Mouse (Mus musculus) hindbrain, embryonic 12.5 days (tissue): ENCODE measurements around the gene Fgb. TPM values are rescaled to one million over a fixed set of nuclear protein-coding genes. Genes with fewer than 3 reads are reported as not detected.

Source experiments
- ATAC-seq: fragments of 200-750 bp; cut with Nextera tagmentation; 2 replicates; pipeline ENCODE4 v1.8.0; 2017; ENCODE audit warnings: moderate TSS enrichment; ENCODE audit not compliant: low FRiP score
- H3K27ac ChIP-seq: fragments of 300-500 bp; sonication (generic); 2 replicates; pipeline ENCODE4 v1.5.1; 2016; ENCODE audit warnings: mild to moderate bottlenecking
- H3K27me3 ChIP-seq: fragments of 300-500 bp; sonication (generic); 2 replicates; pipeline ENCODE4 v1.6.1; 2016; ENCODE audit warnings: mild to moderate bottlenecking
- H3K36me3 ChIP-seq: fragments of 300-500 bp; sonication (generic); 2 replicates; pipeline ENCODE4 v1.6.1; 2016; ENCODE audit warnings: mild to moderate bottlenecking
- H3K4me1 ChIP-seq: fragments of 300-500 bp; sonication (generic); 2 replicates; pipeline ENCODE4 v1.6.1; 2016
- H3K4me2 ChIP-seq: fragments of 300-500 bp; sonication (generic); replicated peaks from 2 replicates; pipeline ENCODE4 v1.6.1; 2016; ENCODE audit warnings: mild to moderate bottlenecking
- H3K4me3 ChIP-seq: fragments of 300-500 bp; sonication (generic); 2 replicates; pipeline ENCODE4 v1.5.1; 2016; ENCODE audit warnings: mild to moderate bottlenecking
- H3K9ac ChIP-seq: fragments of 300-500 bp; sonication (generic); 2 replicates; pipeline ENCODE4 v1.6.1; 2016; ENCODE audit warnings: mild to moderate bottlenecking, moderate library complexity
- H3K9me3 ChIP-seq: fragments of 300-500 bp; sonication (generic); replicated peaks from 2 replicates; pipeline ENCODE4 v1.6.1; 2016; ENCODE audit warnings: mild to moderate bottlenecking
- WGBS: fragments of 180-500 bp; shearing (Covaris S2); methylation state at CpG from one replicate; pipeline ENCODE4 v1.1.7; 2016; 5-methylcytosine and 5-hydroxymethylcytosine counted together
- polyA plus RNA-seq: library from polyadenylated mRNA; unstranded; fragments of >200 nt; fragmentation: Nextera tagmentation; extraction: Ambion mirVana; gene quantifications from 2 replicates; pipeline ENCODE4 v1.2.1, GENCODE M21; 2016

The Fgb gene
- polyA plus RNA-seq = not detected in 2 replicates

DNA sequence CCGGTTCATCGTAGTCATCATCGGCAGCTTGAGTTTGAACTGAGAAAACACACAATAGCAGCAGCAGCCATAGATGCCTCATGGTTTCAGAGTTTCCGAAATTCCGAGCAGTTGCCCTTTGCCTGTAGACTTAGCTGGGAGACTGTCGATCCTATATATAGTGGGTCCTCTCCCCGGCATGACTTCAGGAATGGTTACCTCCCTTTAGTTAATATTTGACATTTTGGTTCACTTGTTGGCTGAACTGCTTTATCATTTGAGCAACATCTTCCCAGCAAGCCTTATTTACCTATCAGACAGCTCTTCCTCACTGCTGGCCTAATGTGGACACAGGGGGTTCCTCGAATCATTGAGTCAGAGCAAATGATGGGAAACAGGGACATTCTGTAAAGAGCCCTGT, at the start of gene Fgb:
Fgb (minus strand) TSS at position 184 of the 400 bp plus-strand sequence.
- ATAC-seq = no peak
- no peak within 1 kb of the TSS for H3K27ac ChIP-seq
- WGBS = 79% methylated on average over 8 of the region's 8 CpGs

DNA sequence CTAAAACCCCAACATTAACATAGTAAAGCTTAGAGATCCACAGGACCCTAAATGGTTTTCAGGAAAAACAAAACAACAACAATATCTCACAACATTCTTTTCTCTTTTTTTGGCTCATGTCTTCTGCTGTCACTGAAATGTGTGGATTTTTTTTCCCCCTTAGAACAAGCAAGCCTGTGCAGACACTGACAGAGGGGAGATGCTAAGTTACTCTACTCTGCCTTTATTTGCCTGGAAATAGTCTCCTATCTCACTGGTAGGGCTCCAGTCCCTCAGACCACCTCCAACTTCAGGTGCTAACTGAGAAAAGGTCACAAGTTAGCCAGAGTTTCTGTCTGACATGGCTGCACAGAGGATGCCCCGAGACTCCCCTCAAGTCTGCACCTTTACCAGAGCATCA, 49.5 kb upstream of the Fgb start:
- WGBS = 65% methylated on average over 1 of the region's 1 CpGs
- H3K4me2 ChIP-seq = peak overlapping the region; percentile 53
- peak; percentile 47 for ATAC-seq

More for the DNA sequence above, at the start of gene Fgb:
- no peak within 1 kb of the TSS for H3K4me3 ChIP-seq
- H3K27me3 ChIP-seq = no peaks in the 10 kb centered on the region
- no peaks in the 10 kb centered on the region for H3K4me1 ChIP-seq
- H3K9ac ChIP-seq = no peak within 1 kb of the TSS
- no peak within 1 kb of the TSS for H3K4me2 ChIP-seq
- no peaks in the 10 kb centered on the region for H3K9me3 ChIP-seq
- H3K36me3 ChIP-seq = no peaks in the 10 kb centered on the region

DNA sequence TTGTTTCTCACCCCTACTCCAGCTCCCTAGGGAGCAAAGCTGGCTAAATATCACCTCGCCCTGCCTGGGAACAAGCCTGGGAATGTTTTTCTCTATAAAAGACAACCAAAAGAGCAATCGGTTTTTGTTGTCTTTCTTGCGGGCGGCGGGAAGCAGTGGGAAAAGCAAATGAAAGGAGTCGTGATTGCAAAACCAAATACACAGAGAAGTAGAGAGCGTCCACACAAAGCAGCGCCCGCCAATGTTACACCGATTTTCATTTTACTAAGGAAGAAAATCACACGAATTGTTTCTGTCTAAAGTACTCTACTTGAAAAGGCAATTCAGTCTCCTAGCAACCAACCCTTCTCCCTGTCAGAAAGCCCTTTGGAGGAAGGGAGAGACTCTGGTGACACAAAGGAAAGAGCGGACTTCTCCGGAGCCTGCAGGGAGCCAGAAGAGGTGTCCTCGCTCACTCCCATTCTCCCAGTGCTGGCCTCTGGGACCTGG, 48.9 kb upstream of the Fgb start:
- Histone ChIP-seq H3K4me1 (peaks cover 24% of the 10 kb centered on the region), H3K4me2 (peak overlapping the region; percentile 53), H3K4me3 (peak overlapping the region; percentile 21), H3K27ac (peak overlapping the region; percentile 72), H3K27me3 (0 out of 2 replicates have a peak, but pooled peaks cover 2% of the 10 kb centered on the region), H3K36me3 (no peaks in the 10 kb centered on the region), H3K9me3 (no peaks in the 10 kb centered on the region), H3K9ac (0 out of 2 replicates have a peak overlapping the region, but pooled peaks have one; percentile 32)
- 4% methylated on average over 14 of the region's 14 CpGs for WGBS
- ATAC-seq = peak; percentile 92

More for the DNA sequence above, 49.5 kb upstream of the Fgb start:
- 0 out of 2 replicates have a peak, but pooled peaks cover 2% of the 10 kb centered on the region for H3K27me3 ChIP-seq
- H3K27ac ChIP-seq = peak overlapping the region; percentile 72
- no peaks in the 10 kb centered on the region for H3K36me3 ChIP-seq
- H3K4me3 ChIP-seq = peak overlapping the region; percentile 21; the same call in 1 of the 2 replicates
- 0 out of 2 replicates have a peak overlapping the region, but pooled peaks have one; percentile 32 for H3K9ac ChIP-seq
- no peaks in the 10 kb centered on the region for H3K9me3 ChIP-seq
- H3K4me1 ChIP-seq = peaks cover 24% of the 10 kb centered on the region

DNA sequence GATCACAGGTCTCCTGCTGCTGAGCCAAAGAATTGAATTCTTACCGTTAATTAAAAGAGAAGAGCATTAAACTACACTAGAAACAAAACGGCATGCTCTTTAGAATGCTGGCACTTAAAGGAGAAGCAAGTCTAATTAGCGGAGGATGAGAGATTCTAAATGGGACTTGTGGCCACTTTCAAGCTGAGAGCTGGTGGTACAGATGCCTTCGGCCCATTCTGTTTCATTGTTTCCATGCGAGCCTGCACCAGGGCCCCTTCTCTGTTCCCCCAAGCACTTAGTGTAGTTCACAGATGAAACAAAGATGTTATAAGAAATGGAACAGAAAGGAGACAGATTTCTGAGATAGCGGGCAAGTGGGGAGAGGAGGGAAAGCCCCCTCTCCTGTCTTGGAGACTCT, 47.9 kb upstream of the Fgb start:
- Histone ChIP-seq H3K4me2 (no peak overlapping the region), H3K9me3 (no peaks in the 10 kb centered on the region), H3K4me1 (peaks cover 24% of the 10 kb centered on the region), H3K27ac (no peak overlapping the region), H3K27me3 (0 out of 2 replicates have a peak, but pooled peaks cover 2% of the 10 kb centered on the region), H3K36me3 (no peaks in the 10 kb centered on the region), H3K9ac (no peak overlapping the region), H3K4me3 (no peak overlapping the region)
- no peak for ATAC-seq
- WGBS = 39% methylated on average over 6 of the region's 6 CpGs

DNA sequence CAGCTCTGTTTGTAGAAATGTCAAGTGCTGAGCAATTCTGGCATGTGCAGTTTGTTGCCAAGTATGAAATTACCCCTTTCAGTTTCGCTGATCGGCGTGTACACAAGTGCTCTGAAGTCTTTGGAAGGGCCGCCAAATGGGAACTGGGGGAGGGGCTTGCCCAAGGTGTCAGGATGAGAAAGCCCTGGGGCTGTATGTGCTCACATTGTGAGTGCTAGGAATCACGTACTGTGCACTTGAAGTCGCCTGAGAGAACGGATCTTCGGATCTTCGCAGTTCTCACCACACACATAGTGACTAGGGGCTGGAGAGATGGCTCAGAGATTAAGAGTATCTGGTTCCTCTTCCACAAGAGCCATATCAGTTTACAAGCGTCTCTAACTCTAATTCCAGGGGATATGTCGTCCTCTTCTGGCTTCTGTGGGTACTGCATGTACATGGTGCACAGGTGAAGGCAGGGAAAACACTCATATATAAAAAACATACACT, 30.9 kb upstream of the Fgb start:
- Histone ChIP-seq H3K4me3 (peak overlapping the region; percentile 11; the same call in 1 of the 2 replicates), H3K4me2 (peak overlapping the region; percentile 48), H3K4me1 (peaks cover 10% of the 10 kb centered on the region), H3K27me3 (no peaks in the 10 kb centered on the region), H3K27ac (no peak overlapping the region), H3K36me3 (no peaks in the 10 kb centered on the region), H3K9ac (no peak overlapping the region), H3K9me3 (no peaks in the 10 kb centered on the region)
- ATAC-seq = peak; percentile 63
- WGBS = 4% methylated on average over 11 of the region's 11 CpGs

DNA sequence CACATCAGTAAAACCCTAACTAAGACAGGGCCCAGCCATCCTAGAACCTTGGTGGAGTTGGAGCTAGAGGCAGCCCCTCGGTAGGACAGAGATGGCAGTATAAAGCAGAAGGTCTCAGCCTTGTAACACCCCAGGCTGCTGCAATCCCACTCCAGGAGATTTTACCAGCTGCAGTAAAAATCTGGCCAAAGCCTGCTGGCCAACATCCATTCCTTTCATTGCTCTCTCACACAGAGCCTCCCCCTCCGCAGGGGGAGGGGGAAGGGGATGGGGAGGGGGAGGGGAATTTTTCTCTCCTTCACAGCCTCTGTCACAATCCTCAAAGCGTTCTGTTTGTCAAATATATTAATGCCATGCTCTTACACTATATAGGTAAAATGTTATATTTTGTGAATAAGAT, 26.9 kb upstream of the Fgb start:
- H3K27me3 ChIP-seq = no peaks in the 10 kb centered on the region
- H3K27ac ChIP-seq = no peak overlapping the region
- H3K36me3 ChIP-seq = peaks cover 25% of the 10 kb centered on the region
- no peak overlapping the region for H3K9ac ChIP-seq
- no peaks in the 10 kb centered on the region for H3K9me3 ChIP-seq
- H3K4me1 ChIP-seq = peaks cover 10% of the 10 kb centered on the region
- no peak overlapping the region for H3K4me3 ChIP-seq
- WGBS = 32% methylated on average over 3 of the region's 3 CpGs
- peak; percentile 49 for ATAC-seq
- H3K4me2 ChIP-seq = no peak overlapping the region

DNA sequence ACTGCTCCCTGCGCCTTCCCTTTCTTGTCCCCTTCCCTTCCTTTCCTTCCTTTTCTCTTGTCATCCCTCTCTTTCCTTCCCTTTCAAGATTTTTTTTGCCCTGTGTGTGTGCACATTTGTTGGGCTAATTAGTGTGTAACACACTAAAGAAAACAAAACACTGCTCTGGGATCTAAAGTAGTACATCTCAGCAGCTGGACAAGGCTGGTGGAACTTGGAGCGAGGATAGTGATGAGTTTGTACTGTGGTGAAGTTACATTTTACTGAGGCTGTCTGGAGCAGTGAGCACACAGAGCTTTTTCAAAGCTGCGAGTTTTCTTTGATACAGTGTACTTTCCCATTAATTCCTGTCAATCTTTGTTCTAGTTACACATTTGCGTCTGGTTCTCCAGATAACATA, 20.6 kb upstream of the Fgb start:
- no peaks in the 10 kb centered on the region for H3K27me3 ChIP-seq
- WGBS = 91% methylated on average over 4 of the region's 4 CpGs

DNA sequence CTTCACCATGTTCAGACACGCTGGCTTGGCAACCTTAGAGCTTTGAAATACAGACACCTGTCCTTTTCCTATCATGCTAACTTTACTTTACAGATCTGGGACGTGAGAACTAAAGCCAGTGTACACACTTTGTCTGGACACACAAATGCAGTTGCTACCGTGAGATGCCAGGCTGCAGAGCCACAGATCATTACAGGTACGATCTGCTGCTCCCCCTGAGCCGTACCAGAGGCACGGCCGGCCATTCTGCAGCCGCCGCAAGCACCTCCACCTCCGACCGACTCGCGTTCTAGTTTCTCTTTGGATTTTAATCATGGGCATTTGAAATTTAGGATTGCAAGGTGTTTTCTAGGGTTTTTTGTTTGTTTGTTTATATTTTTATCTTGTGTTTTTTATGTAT, 19.2 kb upstream of the Fgb start:
- Histone ChIP-seq H3K4me1 (no peaks in the 10 kb centered on the region), H3K9ac (no peak overlapping the region), H3K4me3 (no peak overlapping the region), H3K27me3 (no peaks in the 10 kb centered on the region), H3K4me2 (no peak overlapping the region), H3K27ac (no peak overlapping the region), H3K9me3 (no peaks in the 10 kb centered on the region), H3K36me3 (peaks cover 76% of the 10 kb centered on the region)
- WGBS = 96% methylated on average over 13 of the region's 13 CpGs
- ATAC-seq = no peak

More for the DNA sequence above, 20.6 kb upstream of the Fgb start:
- Histone ChIP-seq H3K9ac (no peak overlapping the region), H3K4me1 (no peaks in the 10 kb centered on the region), H3K27ac (no peak overlapping the region), H3K4me2 (no peak overlapping the region), H3K9me3 (no peaks in the 10 kb centered on the region), H3K4me3 (no peak overlapping the region), H3K36me3 (peaks cover 81% of the 10 kb centered on the region)
- ATAC-seq = no peak

DNA sequence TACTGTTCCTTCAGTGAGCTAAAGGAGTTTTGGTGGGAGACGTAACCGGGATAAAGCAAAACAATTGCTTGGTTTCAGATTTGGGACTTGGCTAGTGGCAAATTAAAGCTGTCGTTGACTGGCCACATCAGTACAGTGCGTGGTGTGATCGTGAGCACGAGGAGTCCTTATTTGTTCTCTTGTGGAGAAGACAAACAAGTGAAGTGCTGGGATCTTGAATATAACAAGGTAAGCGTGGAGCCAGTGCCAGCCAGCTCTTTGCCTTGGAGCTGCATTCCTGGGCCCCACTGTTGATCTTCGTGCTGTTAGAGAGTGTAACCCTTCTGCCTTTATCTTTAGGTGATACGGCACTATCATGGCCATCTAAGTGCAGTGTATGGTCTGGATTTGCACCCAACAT, 18.3 kb upstream of the Fgb start:
- H3K27ac ChIP-seq = no peak overlapping the region
- H3K4me3 ChIP-seq = no peak overlapping the region
- no peaks in the 10 kb centered on the region for H3K27me3 ChIP-seq
- no peak overlapping the region for H3K9ac ChIP-seq
- H3K36me3 ChIP-seq = peaks cover 82% of the 10 kb centered on the region
- no peak for ATAC-seq
- H3K9me3 ChIP-seq = no peaks in the 10 kb centered on the region
- H3K4me1 ChIP-seq = no peaks in the 10 kb centered on the region
- H3K4me2 ChIP-seq = no peak overlapping the region
- whole genome bisulfite sequencing = 96% methylated on average over 9 of the region's 9 CpGs

DNA sequence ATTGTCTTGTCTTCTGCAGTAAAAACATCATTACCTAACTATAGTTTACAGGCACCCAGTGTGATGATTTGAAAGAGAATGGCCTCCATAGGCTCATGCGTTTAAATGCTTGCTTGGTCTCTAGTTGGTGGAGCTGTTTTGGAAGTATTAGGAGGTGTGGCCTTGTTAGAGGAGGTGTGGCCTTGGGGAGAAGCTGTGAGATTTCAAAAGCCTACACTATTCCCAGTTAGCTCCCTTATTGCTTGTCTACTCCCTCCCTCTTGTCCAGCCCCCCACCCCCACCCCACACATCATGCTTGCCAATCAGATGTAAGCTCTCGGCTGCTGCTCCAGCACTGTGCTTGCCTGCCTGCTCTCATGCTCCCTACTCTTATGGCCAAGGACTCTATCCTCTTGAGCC, 7.4 kb upstream of the Fgb start:
- Histone ChIP-seq H3K27ac (no peak overlapping the region), H3K4me1 (peaks cover 9% of the 10 kb centered on the region), H3K36me3 (peaks cover 40% of the 10 kb centered on the region), H3K9ac (no peak overlapping the region), H3K27me3 (no peaks in the 10 kb centered on the region), H3K9me3 (no peaks in the 10 kb centered on the region), H3K4me2 (no peak overlapping the region), H3K4me3 (0 out of 2 replicates have a peak overlapping the region, but pooled peaks have one; percentile 77)
- WGBS = 97% methylated on average over 2 of the region's 2 CpGs
- ATAC-seq = no peak

DNA sequence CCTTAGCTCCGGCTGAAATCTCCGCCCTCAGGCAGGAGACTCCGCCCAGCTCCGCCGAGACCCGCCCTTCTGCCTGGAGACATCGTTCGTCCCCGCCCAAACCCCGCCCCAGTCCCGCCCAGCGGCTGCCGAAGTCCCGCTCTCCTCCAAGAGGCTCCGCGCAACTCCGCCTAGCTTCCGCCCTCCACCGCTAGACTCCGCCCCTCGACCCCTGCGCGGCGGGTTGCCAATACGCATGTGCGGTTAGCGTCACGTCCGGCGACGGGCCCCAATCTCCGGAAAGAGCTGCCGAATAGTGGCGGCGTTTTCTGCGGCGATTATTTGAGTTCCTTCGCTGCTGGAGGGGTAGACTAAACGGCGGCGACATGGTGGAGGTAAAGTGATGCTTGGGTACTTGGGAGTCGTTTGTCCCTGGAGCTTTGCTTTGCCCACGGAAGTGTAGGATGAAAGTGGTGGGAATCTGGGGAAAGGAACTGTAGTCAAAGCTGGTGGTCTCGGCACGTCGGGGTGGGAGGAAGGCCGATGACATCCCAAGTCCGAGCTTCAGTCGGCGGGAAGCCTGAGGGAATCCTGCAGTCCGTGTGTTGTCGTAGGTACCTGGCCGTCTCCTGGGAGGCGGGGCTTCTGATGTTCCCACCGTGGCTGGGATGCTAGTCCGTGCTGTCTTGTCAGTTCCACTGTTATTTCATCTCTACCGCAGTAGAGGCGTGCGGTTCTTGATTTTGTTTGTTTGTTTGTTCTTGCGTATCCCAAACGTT, 5.8 kb upstream of the Fgb start, which contains the start of gene Plrg1:
Plrg1 (plus strand) TSS at position 242 of the 758 bp plus-strand sequence.
- no peaks in the 10 kb centered on the region for H3K9me3 ChIP-seq
- H3K9ac ChIP-seq = peak within 1 kb of the TSS; percentile 81
- peak within 1 kb of the TSS; percentile 77 for H3K4me3 ChIP-seq
- H3K36me3 ChIP-seq = peaks cover 24% of the 10 kb centered on the region
- no peaks in the 10 kb centered on the region for H3K27me3 ChIP-seq
- peak; percentile 99 for ATAC-seq
- H3K27ac ChIP-seq = peak within 1 kb of the TSS; percentile 71
- peak within 1 kb of the TSS; percentile 90 for H3K4me2 ChIP-seq
- WGBS = under 1% methylated on average over 61 of the region's 61 CpGs
- peaks cover 9% of the 10 kb centered on the region for H3K4me1 ChIP-seq

DNA sequence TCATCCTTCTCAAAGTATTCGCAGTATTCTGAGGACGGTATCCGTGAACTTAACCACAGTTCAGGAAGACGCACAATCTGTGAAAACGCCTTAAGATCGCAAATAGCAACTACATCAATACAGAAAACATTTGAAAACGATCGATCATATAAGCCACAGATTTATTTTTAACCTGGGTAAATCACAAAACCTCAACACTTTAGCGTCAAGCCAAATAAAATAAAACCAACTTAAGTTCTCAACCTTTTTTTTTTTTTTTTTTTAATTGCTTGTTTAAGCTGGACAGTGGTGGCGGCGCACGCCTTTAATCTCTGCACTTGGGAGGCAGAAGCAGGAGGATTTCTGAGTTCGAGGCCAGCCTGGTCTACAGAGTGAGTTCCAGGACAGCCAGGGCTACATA, 5.1 kb upstream of the Fgb start:
- ATAC-seq = no peak
- Histone ChIP-seq H3K4me1 (peaks cover 9% of the 10 kb centered on the region), H3K4me2 (peak overlapping the region; percentile 90), H3K27ac (no peak overlapping the region), H3K27me3 (no peaks in the 10 kb centered on the region), H3K36me3 (peaks cover 18% of the 10 kb centered on the region), H3K9me3 (no peaks in the 10 kb centered on the region), H3K4me3 (peak overlapping the region; percentile 77), H3K9ac (no peak overlapping the region)
- WGBS = 40% methylated on average over 13 of the region's 13 CpGs
